Mouse (Mus musculus): ENCODE data around the gene Slamf9.

Gene Slamf9

DNA sequence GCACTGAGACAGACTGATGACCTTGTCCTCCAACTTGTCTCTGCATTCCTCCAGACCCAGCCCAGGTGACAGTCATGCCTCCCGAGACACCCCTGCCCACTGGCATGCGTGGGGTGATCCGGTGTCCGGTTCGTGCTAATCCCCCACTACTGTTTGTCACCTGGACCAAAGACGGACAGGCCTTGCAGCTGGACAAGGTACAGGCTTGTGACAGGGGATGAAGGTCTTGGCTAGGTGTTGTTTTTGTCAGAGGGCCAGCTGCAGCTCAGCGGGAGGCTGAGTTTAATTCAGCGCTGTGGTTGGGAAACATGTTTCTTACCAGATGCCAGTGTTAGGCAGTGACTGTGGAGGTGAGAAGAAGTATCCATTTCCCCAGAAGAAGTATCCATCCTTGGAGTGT is 16.9 kb downstream of the Slamf9 start:
- no peak for DNase-seq

DNA sequence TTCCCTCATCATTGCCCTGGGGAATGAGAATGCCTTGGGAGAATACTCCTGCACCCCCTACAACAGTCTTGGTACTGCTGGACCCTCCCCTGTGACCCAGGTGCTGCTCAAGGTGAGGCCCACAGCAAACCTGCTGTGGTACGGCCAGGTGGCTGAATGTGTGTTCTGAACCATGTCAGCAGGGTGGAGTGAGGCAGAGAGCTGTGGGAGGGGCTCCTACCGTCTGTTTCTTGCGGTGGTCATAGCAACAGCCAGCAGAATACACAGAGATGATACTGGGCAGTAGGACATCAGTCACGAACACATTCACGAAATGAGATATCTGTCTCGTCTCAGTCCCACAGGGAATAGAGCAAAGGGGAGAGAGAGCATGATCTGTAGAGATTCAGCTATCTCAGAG is 18.4 kb downstream of the Slamf9 start:
- no peak for DNase-seq

DNA sequence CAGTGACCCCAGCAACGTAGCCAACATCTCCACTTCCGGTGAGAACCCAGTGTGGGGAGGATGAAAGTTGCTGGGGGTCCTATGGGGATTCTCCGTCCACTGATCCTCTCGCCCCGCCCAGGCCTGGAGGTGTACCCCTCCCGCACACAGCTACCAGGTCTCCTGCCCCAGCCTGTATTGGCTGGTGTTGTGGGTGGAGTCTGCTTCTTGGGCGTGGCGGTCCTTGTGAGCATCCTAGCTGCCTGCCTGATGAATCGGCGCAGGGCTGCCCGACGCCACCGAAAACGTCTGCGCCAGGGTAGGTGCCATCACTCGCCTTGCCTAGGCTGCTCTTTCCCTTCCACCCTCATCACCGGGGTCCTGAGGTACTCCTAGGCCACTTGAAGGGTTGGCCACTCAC is 20.9 kb downstream of the Slamf9 start:
- no peak for DNase-seq

DNA sequence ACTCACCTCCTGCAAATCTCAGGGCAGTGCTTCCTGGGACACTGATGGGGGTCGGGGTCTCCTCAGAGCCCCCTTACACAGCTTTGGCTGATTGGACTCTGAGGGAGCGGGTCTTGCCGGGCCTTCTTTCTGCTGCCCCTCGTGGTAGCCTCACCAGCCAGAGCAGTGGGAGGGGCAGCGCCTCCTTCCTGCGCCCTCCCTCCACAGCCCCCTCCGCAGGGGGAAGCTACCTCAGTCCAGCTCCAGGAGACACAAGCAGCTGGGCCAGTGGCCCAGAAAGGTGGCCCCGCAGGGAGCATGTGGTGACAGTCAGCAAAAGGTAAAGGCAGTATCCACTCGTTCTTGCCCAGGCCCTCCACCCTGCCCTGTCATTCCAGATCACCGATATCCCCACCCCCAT is 22.3 kb downstream of the Slamf9 start:
- no peak for DNase-seq

DNA sequence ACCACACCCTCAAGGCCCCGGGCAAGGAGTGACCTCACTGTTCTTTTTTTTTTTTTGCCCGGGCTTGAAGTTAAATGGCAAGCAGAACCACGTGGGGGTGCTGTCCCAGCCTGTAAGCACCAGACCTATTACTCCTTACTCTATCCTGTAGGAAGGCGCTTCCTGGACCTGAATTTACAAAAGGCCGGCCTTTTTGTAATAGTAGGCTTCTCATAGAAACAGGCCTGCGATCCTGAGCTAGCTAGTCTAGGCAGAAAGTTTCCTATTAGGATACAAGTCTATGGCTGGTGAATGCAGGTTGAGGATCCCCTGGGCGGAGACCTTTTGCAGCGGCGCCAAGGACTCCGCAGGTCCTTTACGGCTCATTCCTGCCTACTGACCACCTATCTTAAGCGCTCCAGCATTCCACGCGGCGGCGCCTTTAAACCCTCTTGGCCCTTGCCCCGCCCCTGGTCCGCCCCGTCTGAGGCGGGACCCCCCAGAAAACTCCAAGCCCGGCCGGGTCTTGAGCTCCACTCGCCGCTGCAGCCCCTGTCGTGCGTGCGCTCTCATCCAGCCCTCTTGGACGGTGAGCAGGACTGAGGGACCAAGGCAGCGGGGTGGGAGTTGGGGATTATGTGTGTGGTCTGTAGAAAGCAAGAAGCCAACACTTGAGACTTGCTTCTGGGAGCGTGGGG is 24.7 kb downstream of the Slamf9 start, which contains the start of gene Tagln2:
Gene Tagln2, plus strand, starts transcription at position 283 of the 677 bp plus-strand sequence.
- DNase-seq, result peak; percentile 65 to 83

DNA sequence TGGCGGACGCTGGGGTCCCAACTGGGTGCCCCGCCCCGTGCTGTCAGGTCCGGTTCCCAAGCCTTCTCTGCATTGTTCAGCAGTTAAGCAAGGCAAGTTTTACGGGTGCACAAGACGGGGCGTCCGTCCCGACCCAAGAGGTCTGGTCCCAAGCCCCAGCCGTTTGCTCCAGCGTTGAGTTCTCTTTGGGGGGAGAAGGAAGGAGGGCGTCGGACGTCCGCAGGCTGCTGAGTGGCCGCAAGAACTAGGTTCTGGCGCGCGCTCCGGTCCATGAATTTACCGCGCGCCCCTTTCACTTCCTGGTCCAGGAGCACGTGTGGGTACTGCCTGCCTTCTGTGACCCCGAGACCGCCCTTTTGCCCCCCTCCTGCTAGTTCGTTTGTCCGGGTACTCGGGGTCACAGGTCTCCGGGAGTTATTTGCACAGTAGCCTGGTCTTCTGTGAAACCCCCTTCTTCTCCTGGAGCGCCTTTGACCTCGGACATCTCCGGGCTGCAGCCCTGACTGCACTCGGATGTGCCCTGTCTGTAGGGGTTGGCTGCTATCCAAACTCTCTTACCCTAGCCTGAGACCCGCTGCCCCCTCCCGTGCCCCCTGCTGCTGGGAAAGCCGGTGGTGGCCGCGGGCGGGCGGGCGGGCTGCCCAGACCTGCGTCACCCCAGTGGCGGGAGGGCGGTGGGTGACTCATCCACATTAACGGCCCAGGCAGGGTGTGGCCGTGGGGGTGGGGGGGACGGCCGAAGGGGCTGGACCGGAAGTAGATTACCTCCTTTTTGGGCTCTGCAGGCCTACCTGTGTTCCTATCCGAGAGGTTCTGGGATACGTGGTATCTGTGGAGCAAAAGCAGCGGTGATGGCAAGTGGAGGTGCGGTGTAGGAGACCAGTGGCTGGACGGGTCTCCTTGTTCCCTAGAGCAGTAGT is 25.6 kb downstream of the Slamf9 start:
- DNase-seq, result peak; percentile 41 to 50

DNA sequence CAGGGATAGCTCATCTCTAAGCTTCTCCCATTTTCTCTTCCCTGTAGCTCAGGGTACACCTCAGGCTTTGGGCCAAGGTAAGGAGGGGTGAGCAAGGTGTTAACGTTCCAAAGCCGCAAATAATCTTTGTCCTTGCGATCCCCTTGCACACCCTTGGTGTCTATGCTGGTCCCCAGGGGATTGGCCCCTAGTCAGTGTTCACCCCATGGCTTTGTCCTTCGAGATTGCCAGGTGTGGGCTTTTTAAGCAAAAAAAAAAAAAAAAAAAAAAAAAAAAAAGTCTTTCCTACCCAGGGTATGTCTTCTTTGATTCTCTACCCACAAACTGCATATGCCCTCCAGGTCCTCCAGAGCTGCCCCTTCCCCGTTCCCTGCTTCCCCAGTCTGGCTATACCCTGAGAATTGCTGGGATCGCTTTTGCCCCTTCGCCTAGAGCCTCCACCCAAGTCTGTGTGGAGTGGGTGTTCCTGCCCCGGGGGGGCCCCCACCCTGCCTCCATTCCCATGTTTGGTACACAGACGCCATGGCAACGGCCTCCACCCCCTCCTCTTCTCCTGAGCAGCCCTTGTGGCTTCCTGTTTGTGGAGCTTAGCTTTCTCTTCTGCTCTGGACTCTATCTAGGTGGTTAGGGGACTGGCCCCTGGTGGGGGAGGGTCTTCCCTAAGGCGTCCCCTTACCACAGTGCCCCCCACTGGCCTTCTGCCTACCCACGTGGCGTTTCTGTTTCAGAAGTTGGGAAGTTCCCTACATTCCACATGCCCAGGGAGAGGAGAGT is 26.4 kb downstream of the Slamf9 start:
- peak; percentile 59 to 63 for DNase-seq

DNA sequence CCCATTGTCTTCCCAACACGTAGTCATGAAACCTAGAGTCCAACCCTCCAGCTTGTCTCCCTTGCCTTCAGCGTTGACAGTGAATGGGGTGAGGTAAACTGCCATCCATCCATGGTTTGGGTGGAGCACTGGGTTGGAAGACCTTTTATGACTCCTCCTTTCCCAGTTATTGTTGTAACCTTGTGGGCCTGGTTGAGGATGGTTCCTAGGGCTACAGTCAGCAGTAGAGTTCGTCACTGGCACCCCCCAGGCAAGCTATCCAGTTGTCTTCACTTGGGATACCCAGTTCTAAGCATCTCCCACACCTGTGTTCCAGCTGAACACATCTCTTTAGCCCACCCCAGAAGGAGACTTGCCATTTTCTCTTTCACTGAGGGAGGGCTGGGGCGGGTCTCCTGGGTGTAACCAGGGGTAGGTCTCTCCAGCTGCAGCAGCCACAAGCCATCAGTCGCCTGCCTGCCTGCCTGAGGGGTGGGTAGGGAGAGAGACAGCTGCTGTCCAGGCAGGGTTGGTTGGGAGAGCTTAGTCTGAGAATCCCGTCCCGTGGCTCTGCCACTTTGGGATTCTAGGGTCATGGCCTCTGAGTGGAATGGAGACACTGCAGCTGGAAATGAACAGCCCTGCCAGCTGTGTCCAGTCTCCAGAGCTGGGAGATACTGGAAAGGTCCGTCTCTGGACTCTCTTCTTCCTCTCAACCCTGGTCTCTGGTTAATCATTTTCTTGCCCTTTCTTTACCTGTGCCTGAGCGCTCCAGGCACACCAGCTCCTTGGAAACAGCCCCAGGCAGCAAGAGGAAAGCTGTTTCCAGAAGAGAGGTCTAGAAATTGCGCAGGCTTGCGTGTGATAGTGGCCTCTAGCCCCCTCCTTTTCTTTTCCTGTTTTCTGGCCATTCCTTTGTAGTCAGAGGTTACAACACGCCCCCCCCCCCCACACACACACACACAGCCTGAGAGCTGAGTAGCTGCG is 27.3 kb downstream of the Slamf9 start:
- no peak for DNase-seq

DNA sequence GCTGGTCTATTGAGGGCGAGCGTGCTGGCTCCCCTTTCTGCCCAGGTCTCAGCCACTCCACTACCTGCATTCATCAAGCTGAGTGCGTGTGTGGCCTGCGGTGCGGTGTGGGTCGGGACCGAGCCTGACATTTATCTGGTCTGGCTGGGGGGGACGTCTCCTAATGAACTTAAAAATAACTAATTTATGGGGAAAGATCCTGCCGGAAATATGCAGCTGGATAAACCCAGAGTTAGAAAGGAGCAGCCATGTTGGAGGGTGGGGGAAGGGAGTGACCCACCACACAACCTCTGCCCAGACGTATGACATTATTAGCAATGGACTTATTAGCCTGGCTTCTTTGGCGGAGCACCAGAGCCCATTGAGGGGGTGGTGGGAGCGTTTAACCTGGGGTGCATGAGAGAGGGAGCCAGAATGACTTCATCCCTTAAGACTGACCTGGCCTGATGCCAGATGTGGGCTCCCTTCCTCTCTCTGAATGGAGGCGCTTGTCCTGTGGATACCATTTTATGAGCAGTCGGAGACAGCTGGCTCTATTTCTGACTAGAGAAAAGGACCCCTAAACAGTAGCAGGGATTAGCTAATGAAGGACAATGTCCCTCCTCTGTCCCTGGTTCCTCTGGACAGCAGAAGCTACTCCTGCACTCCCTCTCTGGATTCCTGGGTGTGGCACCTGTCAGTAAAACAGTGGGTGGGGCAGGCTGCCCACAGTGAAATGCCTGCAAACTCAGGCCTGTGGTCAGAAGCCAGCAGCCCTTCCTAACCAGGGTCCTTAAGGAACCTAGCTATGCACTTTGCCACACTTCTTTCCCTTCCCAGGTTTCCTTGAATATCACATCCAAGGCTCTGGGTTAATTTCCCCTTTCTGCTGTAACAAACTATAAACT is 28.2 kb downstream of the Slamf9 start:
- DNase-seq, result no peak

DNA sequence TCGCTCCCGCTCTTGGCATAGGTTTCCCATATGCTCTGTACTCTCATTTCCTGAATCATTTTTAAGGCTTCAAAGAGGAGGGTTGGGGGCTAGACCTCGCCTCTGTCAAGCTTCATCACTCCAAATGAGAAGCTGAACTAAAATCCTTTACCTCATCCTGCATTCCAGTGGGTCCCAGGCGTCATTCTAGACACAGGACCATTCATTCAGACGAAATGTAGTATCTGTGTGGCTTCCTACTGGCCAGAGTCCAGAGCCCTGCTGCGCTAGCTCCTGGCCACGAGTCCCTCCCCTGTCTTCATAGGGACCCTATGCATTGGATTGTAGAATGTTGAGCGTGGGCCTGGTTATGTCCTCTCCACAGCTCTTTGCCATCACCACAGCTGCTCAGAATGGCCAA is 29.6 kb downstream of the Slamf9 start:
- DNase-seq, result no peak

DNA sequence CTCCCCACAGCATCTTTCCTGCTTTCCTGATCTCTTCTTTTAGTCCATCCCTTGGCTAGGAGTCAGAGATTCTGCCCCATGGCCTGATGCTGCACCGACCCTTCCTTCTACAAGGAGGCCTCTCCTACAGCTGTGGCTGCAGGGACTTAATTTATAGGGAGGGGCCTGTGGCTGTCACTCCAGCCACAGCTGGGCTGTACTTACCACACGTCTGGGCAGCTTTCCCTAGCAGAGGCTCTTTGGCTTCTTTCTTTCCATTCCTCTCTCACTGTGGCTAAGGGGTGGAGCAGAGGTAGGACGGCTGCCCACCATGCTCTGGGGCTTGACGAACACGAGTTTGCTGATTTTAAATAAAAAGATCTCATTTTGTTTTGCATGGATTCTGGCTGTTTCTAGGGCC is 31.8 kb downstream of the Slamf9 start:
- DNase-seq, result no peak

DNA sequence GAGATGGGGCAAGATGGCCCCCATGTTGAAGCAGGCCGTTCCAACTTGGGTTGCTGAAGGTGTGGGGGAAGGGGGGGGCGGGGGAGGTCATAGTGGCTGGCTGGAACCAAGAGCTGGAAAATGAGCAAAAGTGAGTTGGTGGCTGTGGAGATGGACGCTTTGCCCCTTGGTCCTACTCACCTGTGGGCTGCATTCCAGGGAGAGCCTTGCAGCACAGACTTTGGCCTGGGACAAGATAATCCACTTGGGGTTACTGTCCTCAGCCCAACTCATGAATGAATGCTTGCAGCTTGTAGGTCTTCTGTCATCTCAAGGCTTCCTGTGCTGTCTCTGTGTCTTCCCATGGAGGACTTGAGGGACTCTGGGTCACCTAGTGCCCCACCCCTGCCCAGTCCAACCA is 32.5 kb downstream of the Slamf9 start:
- DNase-seq, result no peak

DNA sequence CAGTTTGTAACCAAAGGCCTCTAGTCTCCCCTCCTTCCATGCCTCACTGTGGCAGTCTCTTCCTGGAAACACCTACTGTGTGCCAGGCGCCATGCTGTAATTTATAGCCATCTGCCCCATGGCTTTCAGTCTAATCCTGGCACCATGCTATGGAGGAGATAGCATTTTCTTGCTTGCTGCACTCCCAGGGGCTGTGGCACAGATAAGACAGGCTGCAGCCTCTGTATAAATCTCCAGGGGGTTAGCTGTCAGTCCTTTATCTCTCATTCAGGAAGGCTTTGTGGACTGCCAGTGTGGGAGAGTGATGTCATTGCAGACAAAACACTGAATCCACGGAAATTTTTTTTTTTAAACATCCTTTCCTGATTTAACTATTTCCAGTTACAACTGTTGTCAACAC is 33.0 kb downstream of the Slamf9 start:
- DNase-seq, result no peak

DNA sequence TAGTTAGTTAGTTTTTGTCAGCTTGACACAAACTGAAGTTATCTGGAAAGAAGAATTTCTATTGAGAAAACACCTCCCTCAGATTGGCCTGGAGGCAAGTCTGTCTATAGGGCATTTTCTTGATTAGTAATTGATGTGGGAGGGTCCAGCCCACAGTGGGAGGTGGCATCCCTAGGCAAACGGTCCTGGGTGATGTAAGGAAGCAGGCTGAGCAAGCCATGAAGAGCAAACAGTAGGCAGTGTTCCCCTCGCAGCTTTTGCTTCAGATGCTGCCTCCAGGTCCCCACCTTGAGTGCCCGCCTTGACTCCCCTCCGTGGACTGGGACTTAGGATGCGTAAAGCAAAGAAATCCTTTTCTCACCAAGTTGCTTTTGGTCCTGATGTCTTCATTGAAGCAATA is 34.1 kb downstream of the Slamf9 start:
- DNase-seq, result no peak

DNA sequence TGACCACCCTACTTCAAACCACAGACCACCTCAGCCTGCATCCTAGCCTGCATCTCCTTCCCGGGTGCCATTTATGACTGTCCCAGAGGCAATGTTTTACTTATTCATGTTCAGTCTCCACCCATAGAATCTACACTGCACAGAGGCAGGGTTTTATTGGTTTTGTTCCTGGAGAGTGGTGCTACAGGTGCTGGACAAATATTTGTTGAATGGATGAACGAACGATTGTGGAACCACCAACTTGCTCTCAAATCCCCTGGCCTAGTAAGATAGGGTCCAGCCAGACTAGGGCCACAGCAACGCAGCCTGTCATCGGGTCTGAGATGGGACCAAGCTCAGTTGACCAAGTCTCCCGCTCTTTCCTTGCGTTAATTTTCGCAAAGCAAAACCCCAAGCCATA is 34.8 kb downstream of the Slamf9 start:
- no peak for DNase-seq

DNA sequence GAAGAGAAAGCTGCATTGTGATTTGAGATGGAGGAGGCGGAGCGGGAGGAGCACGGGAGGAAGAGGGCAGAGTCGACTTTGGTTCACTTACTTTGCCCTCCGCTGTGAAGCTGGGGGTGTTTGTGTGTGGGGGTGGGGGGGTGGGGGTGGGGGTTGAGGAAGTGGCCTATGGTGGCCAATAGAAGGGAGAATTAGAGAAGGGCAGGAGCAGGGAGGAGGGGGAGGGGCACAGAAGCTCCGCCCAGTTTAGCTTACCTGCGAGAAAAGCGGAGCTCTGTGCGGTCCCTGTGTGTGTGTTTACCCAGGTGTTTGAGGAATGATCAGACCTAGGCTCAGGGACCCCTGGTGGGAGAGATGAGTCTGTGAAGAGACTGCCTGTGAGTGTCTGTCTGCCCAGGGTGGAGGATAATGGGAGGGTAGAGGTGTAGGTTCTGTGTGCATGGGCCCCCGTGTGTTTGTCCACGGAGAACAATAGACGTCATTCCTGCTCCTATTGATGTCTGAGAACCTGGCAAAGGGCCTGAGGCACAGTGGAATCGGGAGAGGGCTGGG is 35.3 kb downstream of the Slamf9 start:
- no peak for DNase-seq

DNA sequence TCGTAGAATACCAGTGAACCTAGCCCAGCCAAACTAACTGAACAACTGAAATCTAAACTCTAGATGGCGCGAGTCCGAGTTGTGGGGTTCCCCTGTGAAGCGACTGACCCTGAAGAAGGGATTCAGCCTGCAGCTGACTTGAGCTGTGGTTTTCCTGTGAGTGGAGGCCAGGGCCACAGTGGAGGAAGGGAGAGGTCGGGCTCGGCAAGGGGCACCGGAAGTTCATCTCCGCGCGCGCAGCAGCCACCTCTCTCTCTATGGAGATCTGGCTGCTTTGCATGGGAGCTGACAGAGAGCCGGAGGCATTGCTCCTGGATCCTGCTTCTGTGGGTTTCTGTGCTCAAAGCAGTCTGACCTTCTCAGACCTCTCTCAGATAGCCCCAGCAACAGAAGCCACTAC is 37.8 kb downstream of the Slamf9 start:
- peak; percentile 65 to 74 for DNase-seq

DNA sequence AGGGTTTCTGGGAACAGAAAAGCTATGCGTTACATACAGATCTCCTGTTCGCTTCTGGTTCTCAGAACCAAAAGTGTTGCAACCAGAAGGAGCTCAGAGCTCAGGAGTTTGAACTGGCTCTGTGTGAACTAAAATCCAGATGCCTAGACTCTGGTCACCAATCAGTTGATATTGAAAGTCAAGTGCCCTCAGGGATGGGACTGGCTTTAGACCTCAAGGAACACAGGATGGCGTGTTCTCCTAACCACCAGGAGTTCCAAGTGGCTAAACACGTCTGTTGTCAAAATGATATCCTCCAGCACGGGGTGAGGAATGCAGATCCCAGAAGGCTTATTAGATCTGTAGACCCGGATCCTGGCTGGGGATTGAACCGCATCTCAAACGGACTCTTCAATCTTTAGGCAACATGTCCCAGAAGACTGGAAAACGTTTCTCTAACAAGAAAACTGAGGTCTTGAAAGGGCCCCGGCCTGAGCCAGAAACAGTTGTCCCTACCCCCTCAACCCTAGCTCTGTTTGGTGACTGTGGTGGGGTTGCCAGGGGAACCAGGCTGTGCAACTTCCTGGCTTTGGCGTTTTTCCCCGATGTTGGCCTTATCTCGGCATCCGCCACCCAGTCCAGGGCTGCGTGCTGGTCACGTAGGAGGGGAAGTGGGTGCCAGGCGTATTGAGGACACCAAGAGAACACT is 38.5 kb downstream of the Slamf9 start:
- DNase-seq, result peak; percentile 66

DNA sequence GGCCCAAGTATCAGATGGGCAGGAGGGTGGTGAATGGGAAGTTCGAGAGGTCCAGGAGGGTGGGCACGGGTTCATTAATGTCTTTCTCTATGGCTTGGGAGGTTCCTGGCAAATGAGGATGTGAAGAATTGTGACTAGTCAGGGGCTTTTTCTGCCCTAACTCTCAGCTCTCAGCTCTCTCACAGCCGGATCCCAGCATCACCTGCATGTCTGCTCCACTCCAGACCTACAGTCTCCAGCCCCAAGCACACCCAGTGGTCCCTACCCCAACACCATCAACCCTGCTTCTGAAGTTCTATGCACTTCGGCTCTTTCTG is 39.0 kb downstream of the Slamf9 start:
- DNase-seq, result no peak

DNA sequence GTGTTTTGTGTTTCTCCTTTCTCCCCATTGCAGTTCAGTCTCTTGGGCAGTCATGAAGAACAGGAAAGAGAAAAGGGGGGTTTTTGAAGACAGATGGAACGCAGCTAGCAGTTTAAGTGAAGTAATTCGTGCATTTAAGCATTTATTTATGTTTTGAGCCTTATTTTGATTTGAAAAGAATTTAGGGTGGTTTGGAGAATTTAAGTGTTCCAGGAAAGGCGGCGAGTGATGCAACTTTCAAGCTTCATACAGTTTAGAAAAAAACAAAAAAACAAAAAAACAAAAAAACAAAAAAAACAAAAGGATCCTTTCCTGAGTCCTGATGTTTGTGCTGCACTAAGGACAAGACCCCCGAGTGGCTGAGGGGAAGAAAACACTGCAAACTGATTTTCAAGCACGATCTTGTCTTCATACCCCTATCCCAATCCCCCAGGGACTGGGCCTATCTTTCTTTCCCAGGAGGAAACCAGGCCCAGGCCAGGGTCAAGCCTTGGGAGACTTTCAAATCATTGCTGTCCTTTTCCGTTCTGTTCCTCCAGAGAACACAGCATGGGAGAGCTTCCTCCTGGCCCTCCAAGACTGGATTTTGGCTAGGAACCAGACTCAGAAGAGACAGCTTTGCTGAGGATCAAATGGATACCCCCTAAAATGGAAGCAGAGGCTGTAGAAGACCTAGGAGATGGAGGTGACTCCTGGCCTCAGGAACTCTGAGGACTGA is 39.6 kb downstream of the Slamf9 start:
- DNase-seq, result no peak
